Mouse (Mus musculus) cerebellum, adult 2 months (tissue): ENCODE measurements at regions not wholly inside any gene's neighbourhood (a gene's known extent, or its start where the extent isn't known, plus 50 kb on each side); places are given as distances from the start of the nearest gene placed in this dataset.

ENCODE experiments used
- CTCF ChIP-seq: fragments of 200-500 bp; IDR thresholded peaks from 2 replicates; pipeline ENCODE4 v1.5.1; 2011; ENCODE audit warnings: low read depth, mild to moderate bottlenecking, control low read depth, low read length, moderate library complexity, borderline replicate concordance; ENCODE audit not compliant: insufficient read depth
- POLR2A ChIP-seq: fragments of 200-500 bp; IDR thresholded peaks from 2 replicates; pipeline ENCODE4 v1.6.1; 2011; ENCODE audit warnings: low read length, control low read depth, borderline replicate concordance; ENCODE audit not compliant: insufficient read depth

- TF ChIP-seq CTCF (no peak), POLR2A (no peak)
Observed at GRCm38 (mm10) chr8:4837719-4838118, 58.4 kb upstream of the Shcbp1 start.
